Mouse (Mus musculus) testis, adult 2 months (tissue): ENCODE measurements around the gene Ttc29.

Experiments
- CTCF ChIP-seq: fragments of 200-500 bp; IDR thresholded peaks from 2 replicates; pipeline ENCODE4 v1.5.1; 2012; ENCODE audit warnings: low read depth, mild to moderate bottlenecking, inconsistent platforms, low read length, moderate library complexity; ENCODE audit not compliant: control insufficient read depth, insufficient read depth, insufficient replicate concordance
- POLR2A ChIP-seq: fragments of 200-500 bp; IDR thresholded peaks from 2 replicates; pipeline ENCODE4 v1.6.1; 2012; ENCODE audit warnings: low read depth, mild to moderate bottlenecking, inconsistent platforms, low read length, moderate library complexity; ENCODE audit not compliant: control insufficient read depth

DNA sequence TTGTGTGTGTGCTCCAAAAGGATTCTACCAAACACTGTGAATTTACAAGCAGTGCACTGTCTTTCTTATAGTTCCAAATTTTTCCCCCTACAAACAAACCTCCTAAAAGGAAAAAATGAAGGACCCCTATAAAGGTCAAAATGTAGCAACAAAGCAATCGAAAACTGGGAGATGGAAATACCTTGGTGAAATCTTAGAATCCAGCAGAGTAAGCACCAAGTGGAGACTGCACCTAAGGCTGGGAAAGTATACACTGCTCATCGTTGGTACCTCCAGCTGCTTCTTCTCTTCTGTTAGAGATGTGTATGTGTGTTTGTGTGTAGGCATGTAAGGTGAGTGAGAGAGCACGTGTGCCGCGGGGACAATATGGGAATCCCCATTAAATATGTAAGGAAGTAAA, 220.2 kb downstream of the Ttc29 start:
- TF ChIP-seq POLR2A (no peak), CTCF (no peak)
